Mouse (Mus musculus) heart, postnatal 0 days (tissue): Measurements from ENCODE around the gene Mamdc2.

Experiments used
- CTCF ChIP-seq: IDR thresholded peaks from 2 replicates; pipeline ENCODE4 v1.5.1; 2016; ENCODE audit warnings: antibody characterized with exemption, control low read depth, low read depth
- EP300 ChIP-seq: IDR thresholded peaks from 2 replicates; pipeline ENCODE4 v1.6.1; 2016; ENCODE audit warnings: antibody characterized with exemption, low read depth

GRCm38 (mm10) chr19:23361124-23361523, 87.1 kb downstream of the Mamdc2 start:
- TF ChIP-seq EP300 (no peak), CTCF (no peak)
